Mouse (Mus musculus): ENCODE data around the gene Rrp12. TPM values are rescaled to one million over a fixed set of nuclear protein-coding genes. Genes with fewer than 3 reads are reported as not detected.

The Rrp12 gene
- polyA plus RNA-seq, 1 experiment: 2.1 TPM

- Histone ChIP-seq H3K4me3 (ENCODE audit: insufficient read depth, low read length) (peak overlapping the region; percentile 89), H3K4me1 (ENCODE audit: control insufficient read depth, insufficient read depth, low read length) (peaks cover 9% of the 10 kb centered on the region)
- TF ChIP-seq POLR2A (IDR thresholded peaks at IDR 0.05; ENCODE audit: borderline replicate concordance, low read depth, low read length) (no peak), CTCF (IDR thresholded peaks at IDR 0.05; ENCODE audit: low read depth, low read length) (no peak)
Measured at GRCm38 (mm10) chr19:41831101-41831570, 64.8 kb downstream of the Rrp12 start.

GRCm38 (mm10) chr19:41830106-41831031, 65.6 kb downstream of the Rrp12 start:
- Histone ChIP-seq H3K27ac (ENCODE audit: insufficient read depth, low read depth, low read length) (peak overlapping the region; percentile 95), H3K4me3 (ENCODE audit: insufficient read depth, low read length) (peak overlapping the region; percentile 89), H3K4me1 (ENCODE audit: control insufficient read depth, insufficient read depth, low read length) (peaks cover 9% of the 10 kb centered on the region)
- TF ChIP-seq CTCF (IDR thresholded peaks at IDR 0.05; ENCODE audit: low read depth, low read length) (no peak), POLR2A (IDR thresholded peaks at IDR 0.05; ENCODE audit: borderline replicate concordance, low read depth, low read length) (no peak)

More at GRCm38 (mm10) chr19:41831101-41831570, 64.8 kb downstream of the Rrp12 start:
- no peak overlapping the region for H3K27ac ChIP-seq (ENCODE audit: insufficient read depth, low read depth, low read length)

- Histone ChIP-seq H3K4me1 (ENCODE audit: control insufficient read depth, insufficient read depth, low read length) (peaks cover 9% of the 10 kb centered on the region), H3K4me3 (ENCODE audit: insufficient read depth, low read length) (peak within 1 kb of the TSS; percentile 89), H3K27ac (ENCODE audit: insufficient read depth, low read depth, low read length) (peak within 1 kb of the TSS; percentile 95)
- TF ChIP-seq POLR2A (IDR thresholded peaks at IDR 0.05; ENCODE audit: borderline replicate concordance, low read depth, low read length) (no peak), CTCF (IDR thresholded peaks at IDR 0.05; ENCODE audit: low read depth, low read length) (no peak)
Measured at GRCm38 (mm10) chr19:41829381-41830105, 66.4 kb downstream of the Rrp12 start, which contains the start of gene Frat1. Frat1 (plus strand) TSS chr19:41829970.

GRCm38 (mm10) chr19:41828941-41829340, 67.0 kb downstream of the Rrp12 start:
- Histone ChIP-seq H3K4me3 (ENCODE audit: insufficient read depth, low read length) (no peak overlapping the region; the same call in 1 of the 2 replicates), H3K4me1 (ENCODE audit: control insufficient read depth, insufficient read depth, low read length) (peaks cover 9% of the 10 kb centered on the region), H3K27ac (ENCODE audit: insufficient read depth, low read depth, low read length) (no peak overlapping the region)
- TF ChIP-seq POLR2A (IDR thresholded peaks at IDR 0.05; ENCODE audit: borderline replicate concordance, low read depth, low read length) (no peak), CTCF (IDR thresholded peaks at IDR 0.05; ENCODE audit: low read depth, low read length) (no peak)

- Histone ChIP-seq H3K27ac (ENCODE audit: insufficient read depth, low read depth, low read length) (no peak overlapping the region), H3K4me3 (ENCODE audit: insufficient read depth, low read length) (no peak overlapping the region)
Measured at GRCm38 (mm10) chr19:41826529-41826928, 69.4 kb downstream of the Rrp12 start.

GRCm38 (mm10) chr19:41824950-41825349, 71.0 kb downstream of the Rrp12 start:
- peaks cover 3% of the 10 kb centered on the region; the same call in 1 of the 2 replicates for H3K4me1 ChIP-seq (ENCODE audit: control insufficient read depth, insufficient read depth, low read length)
- no peak overlapping the region for H3K4me3 ChIP-seq (ENCODE audit: insufficient read depth, low read length)
- TF ChIP-seq CTCF (IDR thresholded peaks at IDR 0.05; ENCODE audit: low read depth, low read length): no peak
- TF ChIP-seq POLR2A (IDR thresholded peaks at IDR 0.05; ENCODE audit: borderline replicate concordance, low read depth, low read length): no peak
- H3K27ac ChIP-seq (ENCODE audit: insufficient read depth, low read depth, low read length): no peak overlapping the region

More at GRCm38 (mm10) chr19:41826529-41826928, 69.4 kb downstream of the Rrp12 start:
- TF ChIP-seq CTCF (IDR thresholded peaks at IDR 0.05; ENCODE audit: low read depth, low read length): no peak
- TF ChIP-seq POLR2A (IDR thresholded peaks at IDR 0.05; ENCODE audit: borderline replicate concordance, low read depth, low read length): no peak
- H3K4me1 ChIP-seq (ENCODE audit: control insufficient read depth, insufficient read depth, low read length): peaks cover 7% of the 10 kb centered on the region

GRCm38 (mm10) chr19:41822589-41822988, 73.4 kb downstream of the Rrp12 start:
- Histone ChIP-seq H3K4me1 (ENCODE audit: control insufficient read depth, insufficient read depth, low read length) (no peaks in the 10 kb centered on the region), H3K27ac (ENCODE audit: insufficient read depth, low read depth, low read length) (no peak overlapping the region), H3K4me3 (ENCODE audit: insufficient read depth, low read length) (no peak overlapping the region)
- TF ChIP-seq POLR2A (IDR thresholded peaks at IDR 0.05; ENCODE audit: borderline replicate concordance, low read depth, low read length) (no peak), CTCF (IDR thresholded peaks at IDR 0.05; ENCODE audit: low read depth, low read length) (no peak)

- Histone ChIP-seq H3K27ac (ENCODE audit: insufficient read depth, low read depth, low read length) (no peak overlapping the region), H3K4me1 (ENCODE audit: control insufficient read depth, insufficient read depth, low read length) (no peaks in the 10 kb centered on the region), H3K4me3 (ENCODE audit: insufficient read depth, low read length) (no peak overlapping the region)
- no peak for TF ChIP-seq POLR2A (IDR thresholded peaks at IDR 0.05; ENCODE audit: borderline replicate concordance, low read depth, low read length)
- no peak for TF ChIP-seq CTCF (IDR thresholded peaks at IDR 0.05; ENCODE audit: low read depth, low read length)
Measured at GRCm38 (mm10) chr19:41821436-41821835, 74.5 kb downstream of the Rrp12 start.

- Histone ChIP-seq H3K27ac (ENCODE audit: insufficient read depth, low read depth, low read length) (no peak overlapping the region), H3K4me3 (ENCODE audit: insufficient read depth, low read length) (no peak overlapping the region), H3K4me1 (ENCODE audit: control insufficient read depth, insufficient read depth, low read length) (no peaks in the 10 kb centered on the region)
- no peak for TF ChIP-seq CTCF (IDR thresholded peaks at IDR 0.05; ENCODE audit: low read depth, low read length)
- TF ChIP-seq POLR2A (IDR thresholded peaks at IDR 0.05; ENCODE audit: borderline replicate concordance, low read depth, low read length): no peak
Measured at GRCm38 (mm10) chr19:41818749-41819148, 77.2 kb downstream of the Rrp12 start.
